Mouse (Mus musculus) fat pad, adult 2 months (tissue): ENCODE results near the gene Chd6.

Experiments
- DNase-seq: peaks from one replicate; pipeline ENCODE4 v3.0.0-alpha.2; 2011; ENCODE audit warnings: low read depth, low spot score; ENCODE audit errors: extremely low read depth

The Chd6 gene

DNA sequence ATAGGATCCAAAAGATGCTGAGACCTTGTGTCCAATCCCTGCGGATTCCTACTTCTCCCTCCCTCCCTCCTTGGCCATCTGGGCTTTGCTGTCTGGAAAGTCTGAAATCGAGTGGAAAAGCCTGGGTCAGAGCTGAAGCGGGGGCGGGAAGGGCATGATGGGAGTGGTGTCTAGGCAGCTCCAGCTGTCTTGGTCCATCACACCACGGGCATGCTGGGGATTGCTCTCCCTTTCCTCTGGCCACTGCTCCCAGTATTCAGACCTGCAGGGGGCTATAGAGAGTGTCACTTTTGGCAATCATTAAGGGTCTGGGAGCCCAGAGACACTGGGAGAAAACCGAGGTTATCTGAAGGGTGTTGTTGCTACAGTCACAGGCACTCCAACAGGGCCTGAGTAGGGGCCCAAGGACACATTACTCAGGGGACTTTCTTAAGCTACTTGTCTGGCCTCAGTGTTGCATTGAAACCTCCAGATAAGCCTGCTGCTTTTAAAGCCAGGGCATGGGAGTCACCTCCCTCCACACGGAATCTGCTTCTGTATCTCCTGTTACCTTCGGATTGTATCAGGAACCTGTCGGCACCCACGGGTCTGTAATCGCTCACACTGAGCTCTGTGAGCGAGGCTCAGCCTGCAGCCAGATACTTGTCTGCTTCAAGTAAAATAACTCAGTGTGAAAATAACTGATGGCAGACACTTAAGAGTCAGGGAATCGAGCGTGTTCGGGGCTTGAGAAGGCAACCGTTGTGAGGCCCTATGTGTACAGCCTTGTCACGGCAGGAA is 167.8 kb downstream of the Chd6 start:
- no peak for DNase-seq

- no peak for DNase-seq
Observed at GRCm38 (mm10) chr2:160934451-160934850, 174.4 kb downstream of the Chd6 start.

DNA sequence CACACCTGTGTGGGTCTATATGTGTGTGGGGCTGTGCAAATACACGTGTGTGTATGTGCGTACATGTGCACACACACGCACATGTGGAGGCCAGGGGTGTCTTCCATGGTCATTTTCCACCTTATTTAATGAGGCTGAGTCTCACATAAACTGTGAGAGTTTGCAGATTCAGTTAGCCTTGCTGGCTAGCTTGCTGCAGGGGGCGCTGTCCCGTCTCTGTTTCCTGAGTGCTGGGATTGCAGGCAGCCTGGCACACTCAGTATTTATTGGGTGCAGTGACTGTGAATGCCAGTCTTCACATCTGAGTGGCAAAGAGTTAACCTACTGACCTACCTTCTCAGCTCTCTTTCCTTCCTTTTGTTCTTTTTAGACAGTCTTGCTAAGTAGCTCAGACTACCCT is 175.0 kb downstream of the Chd6 start:
- no peak for DNase-seq

DNA sequence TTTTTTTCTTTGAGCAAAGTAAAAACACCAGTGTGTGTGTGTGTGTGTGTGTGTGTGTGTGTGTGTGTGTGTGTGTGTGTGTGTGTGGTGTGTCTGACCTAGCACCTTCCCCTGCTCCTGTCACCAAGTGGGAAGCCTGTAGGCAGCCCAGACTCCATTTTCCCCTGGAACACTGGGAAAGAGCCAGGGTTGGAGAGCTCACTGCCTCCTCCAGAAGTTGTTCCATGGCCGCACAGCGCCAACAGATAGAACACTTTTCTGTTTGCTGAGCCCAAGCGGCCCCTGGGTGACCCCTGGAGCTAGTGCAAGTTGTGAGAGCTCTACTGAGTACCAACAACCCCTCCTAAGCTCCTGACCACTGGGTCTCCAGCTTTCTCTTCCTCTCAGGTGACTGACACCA is 175.9 kb downstream of the Chd6 start:
- DNase-seq: no peak

- no peak for DNase-seq
Observed at GRCm38 (mm10) chr2:160932325-160932724, 176.6 kb downstream of the Chd6 start.

DNA sequence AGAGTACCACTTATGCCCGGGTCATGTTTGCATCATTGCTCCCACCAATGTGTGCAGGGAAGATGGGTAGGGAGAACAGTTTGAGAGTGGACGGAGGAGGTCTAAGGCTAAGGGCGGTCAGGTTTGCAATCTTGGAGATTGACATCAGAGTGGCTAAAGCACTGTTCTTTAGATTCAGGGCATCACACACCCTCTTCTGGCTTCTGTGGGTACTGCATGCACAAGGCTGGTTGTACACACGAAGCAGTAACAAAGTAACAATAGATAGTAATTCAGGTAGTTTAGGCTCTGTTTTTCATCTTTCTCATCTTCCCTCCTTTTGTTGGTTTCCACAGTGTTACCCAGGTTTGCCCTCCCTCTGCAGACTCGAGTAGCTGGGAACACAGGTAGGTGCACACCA is 177.5 kb downstream of the Chd6 start:
- no peak for DNase-seq

DNA sequence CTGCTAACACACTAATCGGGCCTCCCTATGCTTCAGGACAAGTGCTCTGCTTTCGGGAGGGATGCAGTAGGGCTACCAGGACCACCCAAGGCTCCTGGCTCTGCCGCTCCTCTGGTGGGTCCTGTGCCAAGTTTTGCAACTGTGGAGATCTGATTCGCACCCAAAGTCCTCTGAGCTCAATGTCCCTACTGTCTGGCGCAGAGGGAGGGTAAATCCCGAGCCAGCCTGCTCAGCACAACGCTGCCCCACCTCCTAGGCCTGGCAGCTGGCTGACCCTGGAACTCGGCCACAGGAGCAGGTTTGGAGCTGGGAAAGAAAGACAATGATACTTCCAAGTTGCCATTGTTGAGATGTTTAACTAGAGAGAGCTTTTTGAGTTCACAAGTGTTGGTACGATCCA is 183.7 kb downstream of the Chd6 start:
- no peak for DNase-seq

- no peak for DNase-seq
Observed at GRCm38 (mm10) chr2:160921285-160921684, 187.6 kb downstream of the Chd6 start.

DNA sequence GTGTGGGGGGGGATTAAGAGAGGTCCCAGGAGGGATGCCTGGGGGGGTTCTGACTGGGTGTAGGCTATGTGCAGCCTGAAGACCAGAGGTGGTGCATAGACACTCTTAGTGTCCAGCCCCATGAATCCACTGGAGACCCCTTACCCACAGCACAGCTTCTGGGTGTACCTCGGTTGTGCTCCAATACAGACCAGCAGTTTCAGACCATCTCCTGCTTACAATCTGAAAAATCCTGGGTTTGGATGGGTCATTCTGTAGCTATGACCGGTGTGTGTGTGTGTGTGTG is 190.0 kb downstream of the Chd6 start:
- DNase-seq: no peak

GRCm38 (mm10) chr2:160918154-160918929 is 190.5 kb downstream of the Chd6 start:
- no peak for DNase-seq

GRCm38 (mm10) chr2:160917313-160917712 is 191.6 kb downstream of the Chd6 start:
- DNase-seq: peak; percentile 16

DNA sequence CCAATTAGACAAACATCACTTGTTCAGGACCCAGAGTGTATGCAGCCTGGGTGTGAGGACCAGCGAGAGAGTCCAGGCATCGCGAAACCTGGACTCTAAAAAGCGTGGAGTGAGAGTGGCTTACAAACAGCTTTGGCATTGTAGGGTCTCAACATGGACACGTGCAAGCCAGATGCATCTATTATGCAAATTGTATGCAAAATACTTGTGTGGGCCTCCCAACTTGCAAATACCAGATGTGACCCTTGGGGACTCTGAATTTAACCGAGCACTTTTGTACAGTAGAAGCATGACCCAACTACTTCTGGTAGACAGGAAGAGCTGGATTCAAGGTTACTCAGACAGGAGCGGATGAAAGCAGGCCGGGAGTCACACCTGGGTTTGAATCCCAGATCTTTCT is 192.2 kb downstream of the Chd6 start:
- no peak for DNase-seq

GRCm38 (mm10) chr2:160915821-160916610 is 192.9 kb downstream of the Chd6 start:
- DNase-seq: no peak

- no peak for DNase-seq
Observed at GRCm38 (mm10) chr2:160914656-160915055, 194.2 kb downstream of the Chd6 start.

GRCm38 (mm10) chr2:160912231-160912671 is 196.6 kb downstream of the Chd6 start, which contains the start of gene Emilin3:
Gene Emilin3 (minus strand): TSS chr2:160912328.
- no peak for DNase-seq

GRCm38 (mm10) chr2:160911558-160912201 is 197.2 kb downstream of the Chd6 start:
- DNase-seq: no peak

GRCm38 (mm10) chr2:160910633-160911032 is 198.2 kb downstream of the Chd6 start:
- DNase-seq: no peak

- DNase-seq: no peak
Observed at GRCm38 (mm10) chr2:160908607-160909006, 200.3 kb downstream of the Chd6 start.

DNA sequence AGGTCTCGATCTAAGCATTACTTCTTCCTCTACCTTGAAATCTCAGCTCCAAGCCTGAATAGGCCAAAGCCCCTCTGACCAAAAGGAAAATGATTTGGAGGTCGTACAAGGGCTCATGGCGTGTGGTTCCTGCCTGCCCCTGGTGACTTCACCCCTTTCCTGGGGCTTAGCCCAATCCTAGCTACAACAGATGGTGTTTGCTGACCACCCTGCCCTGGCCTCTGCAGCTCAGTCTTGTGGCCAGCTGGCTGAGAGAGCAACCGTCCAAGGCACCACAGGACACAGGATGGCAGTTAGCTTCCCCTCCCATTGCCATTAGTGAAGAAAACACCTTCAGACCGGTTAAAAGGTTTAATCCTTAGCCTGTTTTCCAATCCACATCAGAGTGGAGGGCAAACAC is 202.8 kb downstream of the Chd6 start:
- DNase-seq: no peak

DNA sequence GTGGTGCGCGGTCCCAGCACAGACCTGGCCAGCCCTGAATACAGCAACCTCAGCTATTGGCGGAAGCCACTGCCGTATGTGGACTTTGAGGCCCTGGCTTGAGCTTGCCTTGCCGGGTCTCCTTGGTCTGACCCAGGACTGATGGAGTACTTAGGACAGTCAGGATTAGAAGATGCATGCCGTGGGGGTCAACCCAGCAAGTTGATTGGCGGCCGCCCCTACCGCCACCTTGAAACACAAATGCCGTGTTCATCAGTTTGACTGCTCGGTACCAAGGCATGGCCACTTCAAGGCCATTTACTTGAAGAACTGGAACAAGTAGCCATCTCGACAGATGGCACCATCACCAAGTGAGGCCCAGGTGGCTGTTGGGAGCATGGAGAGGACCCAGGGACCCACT is 203.6 kb downstream of the Chd6 start:
- no peak for DNase-seq
